Mouse (Mus musculus) gastrocnemius, postnatal 36 days (tissue): ENCODE data around the gene Amt. TPM values are rescaled to one million over a fixed set of nuclear protein-coding genes. Genes with fewer than 3 reads are reported as not detected.
"Not testable (repeated sequence)": the region's sequence is repeated elsewhere in the genome, so short reads cannot be mapped to it uniquely, and the experiment has no call there.

Experiments used
- DNase-seq, 2 experiments: peaks; one replicate each; pipeline ENCODE4 v3.0.0; 2022
- intact Hi-C: fragments of 180-260 bp; cut with DNase I; formaldehyde crosslinking; loops from one replicate; pipeline ENCODE4 v1.15.1; 2025
- long read RNA-seq, 2 experiments: library from polyadenylated mRNA; stranded (forward); transcript quantifications; one replicate each; pipeline ENCODE4 v2.0.0; 2021
- total RNA-seq, 2 experiments: library from RNA; stranded (reverse); gene quantifications; 2 replicates each; pipeline ENCODE4 v1.2.3; 2021

Gene Amt
- total RNA-seq = 1 to 10 TPM in 1 of 2 experiments, under 1 TPM in 1; 0.94 to 1.3 TPM
- long read RNA-seq, experiment 1 = 0 reads
- long read RNA-seq, experiment 2 = 0 reads

- intact Hi-C loops = no loop called here
- no peak for DNase-seq
These were observed at the start of gene Amt for GRCm38 (mm10) chr9:108296453-108297355. Gene Amt (plus strand): TSS chr9:108296853.

- no peak for DNase-seq
- intact Hi-C loops = no loop called here
These were observed 47.7 kb upstream of the Amt start for GRCm38 (mm10) chr9:108248957-108249356.

- intact Hi-C loops = no loop called here
- peak in 1 of 2 experiments; percentile 30 for DNase-seq
These were observed 44.8 kb upstream of the Amt start for GRCm38 (mm10) chr9:108251877-108252276.

- DNase-seq = no peak
- intact Hi-C loops = no loop called here
These were observed 43.9 kb upstream of the Amt start for GRCm38 (mm10) chr9:108252766-108253165.

GRCm38 (mm10) chr9:108260526-108260925, 36.1 kb upstream of the Amt start:
- intact Hi-C loops = loop anchor here (5.0 kb wide), 1 partner anchor 43 kb away; no protein-coding TSS in a partner anchor
- no peak for DNase-seq

GRCm38 (mm10) chr9:108261865-108262264, 34.8 kb upstream of the Amt start:
- no peak for DNase-seq
- intact Hi-C loops = loop anchor here (5.0 kb wide), 1 partner anchor 45 kb away; no protein-coding TSS in a partner anchor

- intact Hi-C loops = loop anchor here (5.0 kb wide), 1 partner anchor 45 kb away; no protein-coding TSS in a partner anchor
- no peak for DNase-seq
These were observed 34.1 kb upstream of the Amt start for GRCm38 (mm10) chr9:108262494-108263049.

- peak in 1 of 2 experiments; percentile 59 for DNase-seq
- intact Hi-C loops = loop anchor here (5.0 kb wide), 1 partner anchor 46 kb away; no protein-coding TSS in a partner anchor
These were observed 33.4 kb upstream of the Amt start for GRCm38 (mm10) chr9:108263131-108263681.

- intact Hi-C loops = loop anchor here (5.0 kb wide), 1 partner anchor 46 kb away; no protein-coding TSS in a partner anchor
- peak; percentile 98 to 100 for DNase-seq
These were observed 32.9 kb upstream of the Amt start, which contains the start of gene Dag1 for GRCm38 (mm10) chr9:108263690-108264190. Gene Dag1 (minus strand): TSS chr9:108263958.

- intact Hi-C loops = loop anchor here (5.0 kb wide), 1 partner anchor 47 kb away; no protein-coding TSS in a partner anchor
- peak in 1 of 2 experiments; percentile 23 for DNase-seq
These were observed 32.3 kb upstream of the Amt start for GRCm38 (mm10) chr9:108264191-108264921.

GRCm38 (mm10) chr9:108266261-108266935, 30.3 kb upstream of the Amt start:
- intact Hi-C loops = no loop called here
- DNase-seq = no peak

- intact Hi-C loops = no loop called here
- DNase-seq = no peak
These were observed 29.0 kb upstream of the Amt start for GRCm38 (mm10) chr9:108267691-108268090.

GRCm38 (mm10) chr9:108268701-108269100, 28.0 kb upstream of the Amt start:
- intact Hi-C loops, DNase-seq: not testable (repeated sequence)

- intact Hi-C loops = no loop called here
- no peak for DNase-seq
These were observed 24.7 kb upstream of the Amt start for GRCm38 (mm10) chr9:108271941-108272340.

GRCm38 (mm10) chr9:108272691-108273090, 24.0 kb upstream of the Amt start:
- no peak for DNase-seq
- intact Hi-C loops = no loop called here

- intact Hi-C loops = no loop called here
- DNase-seq = no peak
These were observed 23.2 kb upstream of the Amt start for GRCm38 (mm10) chr9:108273485-108273884.

- no peak for DNase-seq
- intact Hi-C loops = loop anchor here (5.0 kb wide), 1 partner anchor 37 kb away; no protein-coding TSS in a partner anchor
These were observed 21.9 kb upstream of the Amt start for GRCm38 (mm10) chr9:108274476-108275330.

- intact Hi-C loops = loop anchor here (5.0 kb wide), 1 partner anchor 38 kb away; no protein-coding TSS in a partner anchor
- DNase-seq = no peak
These were observed 21.4 kb upstream of the Amt start for GRCm38 (mm10) chr9:108275331-108275659.
